Comparison of ENCODE assay signal across 16 mouse cellular contexts in genomic region chr2:106347249-106347648, GRCm38 (mm10).
"Had no signal": no experiment of that assay in that cellular context is flagged by ENCODE, and none has a peak within 500 bp of the region (broad histone marks: within the 10 kb centered on the region; RNA-seq: fewer than 3 reads in every experiment).

No protein-coding gene starts in this region.

- DNase-seq: liver, embryonic 13.5 days; liver, postnatal 0 days; right cerebral cortex, postnatal 14 days; thymus, adult 2 months; thymus, postnatal 25 days; thymus, postnatal 4 days had no signal

- H3K4me3 ChIP-seq: liver, embryonic 13.5 days; liver, embryonic 15.5 days; megakaryocyte, embryonic 14.5 days; midbrain, embryonic 13.5 days; midbrain, embryonic 15.5 days; neural tube, embryonic 12.5 days; stomach, embryonic 15.5 days had no signal

- H3K27me3 ChIP-seq: liver, embryonic 13.5 days; liver, embryonic 15.5 days; megakaryocyte, embryonic 14.5 days; midbrain, embryonic 13.5 days; midbrain, embryonic 15.5 days; neural tube, embryonic 12.5 days; stomach, embryonic 15.5 days had no signal

- H3K27ac ChIP-seq: liver, embryonic 13.5 days; liver, embryonic 15.5 days; macrophage; midbrain, embryonic 13.5 days; midbrain, embryonic 15.5 days; neural tube, embryonic 12.5 days; stomach, embryonic 15.5 days; stomach, postnatal 0 days had no signal

- H3K36me3 ChIP-seq: liver, embryonic 13.5 days; liver, embryonic 15.5 days; midbrain, embryonic 13.5 days; midbrain, embryonic 15.5 days; neural tube, embryonic 12.5 days; stomach, embryonic 15.5 days had no signal

- H3K9me3 ChIP-seq: liver, embryonic 13.5 days; liver, embryonic 15.5 days; midbrain, embryonic 13.5 days; midbrain, embryonic 15.5 days; neural tube, embryonic 12.5 days; stomach, embryonic 15.5 days had no signal

- H3K9ac ChIP-seq: liver, embryonic 13.5 days; liver, embryonic 15.5 days; liver, postnatal 0 days; midbrain, embryonic 13.5 days; midbrain, embryonic 15.5 days; neural tube, embryonic 12.5 days; stomach, embryonic 15.5 days had no signal

- H3K4me1 ChIP-seq: liver, embryonic 13.5 days; liver, embryonic 15.5 days; megakaryocyte, embryonic 14.5 days; midbrain, embryonic 13.5 days; midbrain, embryonic 15.5 days; neural tube, embryonic 12.5 days; stomach, embryonic 15.5 days had no signal

- H3K4me2 ChIP-seq: liver, embryonic 11.5 days; liver, embryonic 13.5 days; liver, embryonic 15.5 days; midbrain, embryonic 11.5 days; midbrain, embryonic 13.5 days; midbrain, embryonic 15.5 days; neural tube, embryonic 12.5 days; stomach, embryonic 15.5 days had no signal

- ATAC-seq: liver, postnatal 0 days; midbrain, embryonic 13.5 days; midbrain, embryonic 15.5 days had no signal
